ENCODE assay signal across 10 mouse cellular contexts in the genomic region with DNA sequence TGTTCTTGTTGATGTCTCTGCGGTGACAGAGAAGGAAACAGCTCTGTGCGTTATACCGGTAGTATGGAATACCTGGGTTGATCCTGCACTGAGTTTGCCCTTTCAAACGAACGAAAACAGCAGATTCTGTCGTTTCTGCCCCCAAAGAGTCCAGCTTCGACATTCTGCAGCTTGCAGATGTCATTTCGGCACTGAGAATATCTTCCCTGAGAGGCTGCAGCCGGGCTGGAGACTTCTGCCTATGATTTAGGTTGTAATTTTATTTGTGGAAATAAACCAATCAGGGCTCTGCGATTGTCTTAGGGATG.
DNase-seq lines count a peak whose midpoint lies in the region; ATAC-seq and TF ChIP-seq lines count a peak whose summit lies in the region.
"Had no signal": no experiment of that assay in that cellular context is flagged by ENCODE, and none has a peak within 500 bp of the region (broad histone marks: within the 10 kb centered on the region; RNA-seq: fewer than 3 reads in every experiment).

No protein-coding gene starts in this region.

- H3K4me1 ChIP-seq in cerebellum, adult 2 months (ENCODE audit: control insufficient read depth, insufficient read depth, low read length) = peaks cover 6% of the 10 kb centered on the region
- H3K4me1 ChIP-seq in forebrain, embryonic 10.5 days = peaks cover 23% of the 10 kb centered on the region
- peaks cover 26% of the 10 kb centered on the region for H3K4me1 ChIP-seq in hindbrain, embryonic 13.5 days (replicated peaks)
- peaks cover 9% of the 10 kb centered on the region for H3K4me1 ChIP-seq in midbrain, embryonic 16.5 days (ENCODE audit: control insufficient read depth, insufficient read depth, low read length)
- H3K4me1 ChIP-seq in kidney, adult 2 months (ENCODE audit: control insufficient read depth, insufficient read depth, low read length) = no peaks in the 10 kb centered on the region
- H3K4me1 ChIP-seq: heart, embryonic 13.5 days had no signal

- ATAC-seq in hindbrain, embryonic 13.5 days (ENCODE audit: low FRiP score) = no peak
- ATAC-seq in midbrain, embryonic 16.5 days = no peak; the same call in 1 of the 2 replicates
- ATAC-seq: liver, postnatal 0 days had no signal

- H3K36me3 ChIP-seq in forebrain, embryonic 10.5 days (replicated peaks) = no peaks in the 10 kb centered on the region
- H3K36me3 ChIP-seq in hindbrain, embryonic 13.5 days = no peaks in the 10 kb centered on the region
- no peaks in the 10 kb centered on the region for H3K36me3 ChIP-seq in midbrain, embryonic 16.5 days (ENCODE audit: control insufficient read depth, insufficient read depth, low read length)
- H3K36me3 ChIP-seq in kidney, adult 2 months (ENCODE audit: control insufficient read depth, insufficient read depth, low read length) = no peaks in the 10 kb centered on the region
- H3K36me3 ChIP-seq: heart, embryonic 13.5 days had no signal

- no peaks in the 10 kb centered on the region for H3K9me3 ChIP-seq in forebrain, embryonic 10.5 days
- no peaks in the 10 kb centered on the region for H3K9me3 ChIP-seq in hindbrain, embryonic 13.5 days
- H3K9me3 ChIP-seq in midbrain, embryonic 16.5 days (replicated peaks; ENCODE audit: control insufficient read depth, low read length, poor library complexity, severe bottlenecking) = no peaks in the 10 kb centered on the region
- H3K9me3 ChIP-seq: heart, embryonic 13.5 days had no signal

- DNase-seq in cerebellum, adult 2 months = peak in 1 of 2 experiments; percentile 52
- DNase-seq in cerebellum, adult 8-10 months = no peak
- no peak for DNase-seq in forebrain, embryonic 10.5 days (ENCODE audit: extremely low spot score, low spot score)
- DNase-seq in testis, postnatal 14 days (ENCODE audit: low spot score) = no peak
- DNase-seq in kidney, postnatal 14 days = no peak
- DNase-seq in kidney, adult 2 months = no peak
- DNase-seq: liver, postnatal 0 days had no signal

- peak overlapping the region; percentile 77 for H3K4me3 ChIP-seq in cerebellum, adult 2 months (replicated peaks; ENCODE audit: insufficient read depth, low read depth, low read length)
- peak overlapping the region; percentile 37; the same call in 1 of the 2 replicates for H3K4me3 ChIP-seq in forebrain, embryonic 10.5 days
- peak overlapping the region; percentile 34 for H3K4me3 ChIP-seq in hindbrain, embryonic 13.5 days
- H3K4me3 ChIP-seq in midbrain, embryonic 16.5 days (ENCODE audit: low read depth, low read length) = peak overlapping the region; percentile 39
- no peak overlapping the region for H3K4me3 ChIP-seq in kidney, adult 2 months (ENCODE audit: insufficient read depth, low read depth, low read length)
- H3K4me3 ChIP-seq: heart, embryonic 13.5 days had no signal

- peak overlapping the region; percentile 62 for H3K4me2 ChIP-seq in hindbrain, embryonic 13.5 days
- H3K4me2 ChIP-seq in midbrain, embryonic 16.5 days (ENCODE audit: low read length) = peak overlapping the region; percentile 60

- peak overlapping the region; percentile 70 for H3K9ac ChIP-seq in hindbrain, embryonic 13.5 days
- H3K9ac ChIP-seq in midbrain, embryonic 16.5 days (ENCODE audit: low read depth, low read length) = peak overlapping the region; percentile 40
- H3K9ac ChIP-seq: heart, embryonic 13.5 days; liver, postnatal 0 days had no signal

- TF ChIP-seq POLR2A in cerebellum, adult 2 months (IDR thresholded peaks at IDR 0.05; ENCODE audit: borderline replicate concordance, insufficient read depth, low read length) = no peak
- TF ChIP-seq POLR2A in kidney, adult 2 months (IDR thresholded peaks at IDR 0.05; ENCODE audit: low read depth, low read length) = no peak

- 18% methylated on average over 10 of the region's 10 CpGs for WGBS in cerebellum, adult 2 months
- 68% methylated on average over 10 of the region's 10 CpGs for WGBS in forebrain, embryonic 10.5 days
- WGBS in hindbrain, embryonic 13.5 days = 34% methylated on average over 10 of the region's 10 CpGs
- 22% methylated on average over 10 of the region's 10 CpGs for WGBS in midbrain, embryonic 16.5 days
- 65% methylated on average over 10 of the region's 10 CpGs for WGBS in kidney, adult 2 months

- H3K27ac ChIP-seq in cerebellum, adult 2 months (ENCODE audit: insufficient read depth, low read length) = peak overlapping the region; percentile 86
- no peak overlapping the region for H3K27ac ChIP-seq in forebrain, embryonic 10.5 days
- H3K27ac ChIP-seq in hindbrain, embryonic 13.5 days = peak overlapping the region; percentile 89
- H3K27ac ChIP-seq in midbrain, embryonic 16.5 days (ENCODE audit: low read length) = peak overlapping the region; percentile 93
- H3K27ac ChIP-seq in kidney, adult 2 months (ENCODE audit: insufficient read depth, low read depth, low read length) = no peak overlapping the region
- H3K27ac ChIP-seq: heart, embryonic 13.5 days had no signal

- TF ChIP-seq CTCF in cerebellum, adult 2 months (IDR thresholded peaks at IDR 0.05; ENCODE audit: borderline replicate concordance, insufficient read depth, low read depth, low read length) = no peak
- TF ChIP-seq CTCF in kidney, adult 2 months (conservative IDR thresholded peaks at IDR 0.05; ENCODE audit: insufficient read depth, insufficient read length, low read depth, low read length) = no peak

- H3K27me3 ChIP-seq in cerebellum, adult 2 months (ENCODE audit: control insufficient read depth, insufficient read depth, low read length) = no peaks in the 10 kb centered on the region
- H3K27me3 ChIP-seq in forebrain, embryonic 10.5 days (ENCODE audit: poor library complexity, severe bottlenecking) = no peaks in the 10 kb centered on the region
- H3K27me3 ChIP-seq in hindbrain, embryonic 13.5 days = no peaks in the 10 kb centered on the region
- H3K27me3 ChIP-seq in midbrain, embryonic 16.5 days (ENCODE audit: control insufficient read depth, insufficient read depth, low read depth, low read length) = no peaks in the 10 kb centered on the region
- H3K27me3 ChIP-seq in kidney, adult 2 months (replicated peaks; ENCODE audit: control insufficient read depth, insufficient read depth, low read length) = no peaks in the 10 kb centered on the region

Comparison
In these comparisons a context has a peak if more than half of its experiments do, and no peak if none do; other contexts are left out.
1. H3K27ac ChIP-seq: peak in cerebellum, adult 2 months (single experiment), hindbrain, embryonic 13.5 days (single experiment) and midbrain, embryonic 16.5 days (single experiment); none in forebrain, embryonic 10.5 days (single experiment) and kidney, adult 2 months (single experiment).